Mouse (Mus musculus) brown adipose tissue, adult 24 weeks (tissue): ENCODE results near the gene Rnf216. TPM values are rescaled to one million over a fixed set of nuclear protein-coding genes. Genes with fewer than 3 reads are reported as not detected.

ENCODE experiments used
- H3K27ac ChIP-seq: fragments of 200-500 bp; replicated peaks from 2 replicates; pipeline ENCODE4 v1.5.1; 2012; ENCODE audit warnings: low read depth, mild to moderate bottlenecking, low read length
- H3K4me1 ChIP-seq: fragments of 200-500 bp; 2 replicates; pipeline ENCODE4 v1.6.1; 2012; ENCODE audit warnings: low read length, mixed read lengths; ENCODE audit not compliant: control insufficient read depth, insufficient read depth, insufficient read length
- H3K4me3 ChIP-seq: fragments of 200-500 bp; 2 replicates; pipeline ENCODE4 v1.5.1; 2012; ENCODE audit warnings: low read depth, mild to moderate bottlenecking, low read length, moderate library complexity; ENCODE audit not compliant: insufficient read depth
- polyA plus RNA-seq: library from polyadenylated mRNA; stranded (reverse); fragments of >200 nt; gene quantifications from 2 replicates; pipeline ENCODE4 v1.2.4, GENCODE M21; 2012; ENCODE audit not compliant: missing spikeins, insufficient read depth, insufficient read length

Gene Rnf216
- polyA plus RNA-seq, 1 experiment = 14.6 TPM

- Histone ChIP-seq H3K4me3 (no peak overlapping the region), H3K27ac (peak overlapping the region; percentile 69), H3K4me1 (peaks cover 30% of the 10 kb centered on the region)
Observed at GRCm38 (mm10) chr5:143031681-143032080, 81.1 kb downstream of the Rnf216 start.

- H3K4me3 ChIP-seq = no peak overlapping the region
- peaks cover 30% of the 10 kb centered on the region for H3K4me1 ChIP-seq
- peak overlapping the region; percentile 69 for H3K27ac ChIP-seq
Observed at GRCm38 (mm10) chr5:143031193-143031592, 81.6 kb downstream of the Rnf216 start.

GRCm38 (mm10) chr5:143023887-143024286 is 88.9 kb downstream of the Rnf216 start:
- H3K27ac ChIP-seq = no peak overlapping the region
- H3K4me3 ChIP-seq = no peak overlapping the region
- H3K4me1 ChIP-seq = no peaks in the 10 kb centered on the region

- no peaks in the 10 kb centered on the region for H3K4me1 ChIP-seq
- no peak overlapping the region for H3K4me3 ChIP-seq
- no peak overlapping the region for H3K27ac ChIP-seq
Observed at GRCm38 (mm10) chr5:143022956-143023355, 89.8 kb downstream of the Rnf216 start.

DNA sequence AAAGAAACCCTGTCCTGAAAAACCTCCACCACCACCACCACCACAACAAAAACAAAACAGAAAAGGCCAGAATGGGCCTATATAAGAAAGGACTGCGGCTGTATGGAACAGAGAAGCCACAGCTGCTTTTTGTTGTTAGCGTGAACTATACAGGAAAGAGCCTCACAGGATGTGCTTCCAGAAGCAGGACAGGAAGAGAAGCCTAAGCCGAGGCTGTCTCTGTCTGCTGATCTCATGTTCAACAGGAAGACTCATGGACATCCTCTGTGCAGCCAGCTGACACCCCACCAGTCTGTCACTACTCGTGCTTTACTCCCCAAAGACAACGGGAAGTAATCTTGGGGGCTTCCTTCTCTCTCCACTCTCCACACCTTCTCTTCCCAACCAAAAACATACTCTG is 95.4 kb downstream of the Rnf216 start:
- Histone ChIP-seq H3K4me3 (no peak overlapping the region), H3K27ac (peak overlapping the region; percentile 81), H3K4me1 (no peaks in the 10 kb centered on the region)

- 0 out of 2 replicates have a peak overlapping the region, but pooled peaks have one; percentile 4 for H3K4me3 ChIP-seq
- H3K27ac ChIP-seq = peak overlapping the region; percentile 73
- peaks cover 5% of the 10 kb centered on the region; the same call in 1 of the 2 replicates for H3K4me1 ChIP-seq
Observed at GRCm38 (mm10) chr5:143009383-143009782, 103.4 kb downstream of the Rnf216 start.

DNA sequence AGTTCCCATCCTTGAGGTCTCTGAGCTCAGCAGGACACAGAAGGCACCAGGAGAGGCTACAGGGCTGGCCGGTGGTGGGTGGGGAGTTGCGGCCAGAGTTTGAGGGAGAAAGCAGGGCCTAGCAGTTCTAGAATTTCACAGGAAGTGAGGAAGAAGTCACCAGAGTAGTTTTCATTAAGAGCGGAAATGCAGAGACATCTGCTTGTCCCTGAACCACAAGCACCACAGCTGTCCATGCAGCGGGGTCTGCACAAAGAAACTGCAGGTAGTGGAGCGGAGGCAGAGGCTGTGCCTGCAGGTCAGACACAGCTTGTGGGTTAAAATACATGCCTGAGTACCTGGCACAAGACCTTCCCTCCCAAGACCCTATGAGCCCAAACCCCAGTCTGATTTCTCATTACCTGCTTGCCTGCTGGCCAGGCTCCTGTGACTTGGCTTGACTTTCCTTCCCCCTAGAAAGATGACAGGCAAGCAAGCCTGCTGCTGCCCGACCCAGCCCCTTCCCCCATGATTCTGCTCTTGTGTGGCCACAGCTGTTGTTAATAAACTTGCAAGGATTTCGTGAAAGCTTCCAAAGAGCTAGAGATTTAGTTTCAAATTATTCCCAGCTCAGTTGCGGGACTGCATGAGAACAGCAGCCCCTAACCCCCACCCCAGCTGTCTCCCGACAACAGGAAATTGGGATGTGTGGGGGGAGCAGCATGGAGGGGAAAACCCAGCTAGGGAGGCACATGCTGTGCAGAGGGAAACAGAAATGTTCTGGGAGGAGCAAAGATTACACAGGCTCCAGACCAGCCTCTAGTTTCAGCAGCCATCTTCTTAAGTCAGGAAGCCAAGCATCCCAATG is 111.9 kb downstream of the Rnf216 start:
- H3K4me1 ChIP-seq = peaks cover 28% of the 10 kb centered on the region
- H3K27ac ChIP-seq = peak overlapping the region; percentile 89
- H3K4me3 ChIP-seq = no peak overlapping the region

DNA sequence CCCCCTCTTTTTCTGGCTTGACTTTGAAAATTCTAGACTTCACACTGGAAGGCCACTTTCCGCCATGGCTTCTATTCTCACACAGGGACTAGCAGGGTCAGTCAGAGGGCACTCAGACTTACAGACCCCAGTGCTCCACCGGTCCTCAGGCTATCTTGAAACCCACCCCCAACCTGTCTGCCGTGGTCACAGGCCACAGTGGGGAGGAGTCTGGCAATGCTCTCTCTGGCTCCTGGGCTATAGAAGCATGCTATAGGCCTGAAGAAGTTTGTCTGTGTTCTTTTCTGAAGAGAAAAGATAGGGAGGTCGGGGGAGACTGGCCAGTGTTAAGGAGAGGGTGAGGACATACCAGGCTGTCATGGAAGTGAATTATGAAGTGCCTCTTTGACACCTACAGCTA is 112.7 kb downstream of the Rnf216 start:
- 0 out of 2 replicates have a peak overlapping the region, but pooled peaks have one; percentile 89 for H3K27ac ChIP-seq
- H3K4me3 ChIP-seq = no peak overlapping the region

DNA sequence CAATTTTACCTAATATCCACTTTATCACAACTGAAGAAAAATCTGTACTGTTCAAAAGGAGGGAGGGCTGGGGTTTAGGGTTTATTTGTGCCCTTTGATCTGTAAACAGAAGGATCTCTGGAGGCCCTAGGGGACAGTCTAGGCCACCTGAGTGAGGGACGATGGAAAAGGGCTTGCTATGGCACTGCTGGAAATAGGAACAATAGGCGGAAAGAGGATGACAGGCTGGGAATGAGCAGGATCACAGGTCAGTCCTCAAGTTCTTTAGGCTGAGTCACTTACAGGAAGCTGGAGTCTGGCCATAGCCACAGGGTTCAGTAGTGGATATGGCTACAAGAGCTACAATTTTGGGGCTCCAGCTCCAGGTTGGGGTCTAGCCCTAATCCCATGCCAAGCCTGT is 114.6 kb downstream of the Rnf216 start:
- Histone ChIP-seq H3K4me3 (no peak overlapping the region), H3K27ac (peak overlapping the region; percentile 68), H3K4me1 (peaks cover 28% of the 10 kb centered on the region)

More for the DNA sequence above, 112.7 kb downstream of the Rnf216 start:
- H3K4me1 ChIP-seq = peaks cover 28% of the 10 kb centered on the region

- H3K4me3 ChIP-seq = no peak overlapping the region
- H3K27ac ChIP-seq = peak overlapping the region; percentile 68
- peaks cover 28% of the 10 kb centered on the region for H3K4me1 ChIP-seq
Observed at GRCm38 (mm10) chr5:142997526-142997925, 115.3 kb downstream of the Rnf216 start.

DNA sequence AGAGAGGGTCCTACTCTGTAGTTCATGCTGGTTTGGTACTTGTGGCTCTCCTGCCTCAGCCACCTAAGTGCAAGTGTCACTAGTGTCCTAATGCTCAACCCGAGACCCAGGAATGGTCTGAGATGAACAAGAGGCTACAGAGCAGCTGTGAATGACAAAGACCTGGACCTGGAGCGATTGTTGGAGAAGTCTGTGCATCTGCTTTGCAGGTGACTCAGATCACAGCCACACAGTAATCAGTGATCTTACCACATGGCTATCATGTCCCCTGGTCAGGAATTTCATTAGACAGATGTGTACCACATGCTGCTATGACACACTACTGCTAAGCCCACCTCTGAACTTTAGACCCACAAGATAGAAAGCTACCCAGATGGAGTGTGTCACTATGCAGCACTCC is 118.0 kb downstream of the Rnf216 start:
- Histone ChIP-seq H3K4me3 (no peak overlapping the region), H3K27ac (no peak overlapping the region), H3K4me1 (peaks cover 12% of the 10 kb centered on the region)

DNA sequence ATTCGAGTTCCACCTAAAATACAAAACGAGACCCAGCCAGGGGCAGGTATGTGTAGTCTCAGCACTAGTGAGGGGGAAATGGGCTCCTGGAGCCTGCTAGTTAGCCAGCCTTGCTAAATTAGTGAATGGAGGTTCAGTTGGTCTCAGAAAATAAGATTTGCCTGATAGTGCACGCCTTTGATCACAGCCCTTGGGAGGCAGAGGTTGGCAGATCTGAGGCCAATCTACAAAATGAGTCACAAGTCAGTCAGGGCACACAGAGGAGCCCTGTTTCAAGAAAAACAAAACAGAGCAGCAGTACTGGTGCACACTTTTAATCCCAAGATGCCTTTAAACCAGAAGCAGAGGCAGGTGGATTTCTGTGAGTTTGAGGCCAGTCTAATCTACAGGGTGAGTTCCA is 123.6 kb downstream of the Rnf216 start:
- Histone ChIP-seq H3K4me1 (no peaks in the 10 kb centered on the region), H3K4me3 (no peak overlapping the region), H3K27ac (no peak overlapping the region)

- Histone ChIP-seq H3K4me1 (no peaks in the 10 kb centered on the region), H3K4me3 (no peak overlapping the region), H3K27ac (no peak overlapping the region)
Observed at GRCm38 (mm10) chr5:142988520-142988919, 124.3 kb downstream of the Rnf216 start.

GRCm38 (mm10) chr5:142984271-142984670 is 128.5 kb downstream of the Rnf216 start:
- Histone ChIP-seq H3K4me1 (peaks cover 3% of the 10 kb centered on the region; the same call in 1 of the 2 replicates), H3K4me3 (no peak overlapping the region), H3K27ac (no peak overlapping the region)

- Histone ChIP-seq H3K4me1 (peaks cover 3% of the 10 kb centered on the region; the same call in 1 of the 2 replicates), H3K27ac (no peak overlapping the region), H3K4me3 (no peak overlapping the region)
Observed at GRCm38 (mm10) chr5:142983174-142983573, 129.6 kb downstream of the Rnf216 start.
